Mouse (Mus musculus): ENCODE measurements around the gene Hmga1. TPM values are rescaled to one million over a fixed set of nuclear protein-coding genes. Genes with fewer than 3 reads are reported as not detected.

Gene Hmga1
- polyA plus RNA-seq, 1 experiment = 397 TPM

DNA sequence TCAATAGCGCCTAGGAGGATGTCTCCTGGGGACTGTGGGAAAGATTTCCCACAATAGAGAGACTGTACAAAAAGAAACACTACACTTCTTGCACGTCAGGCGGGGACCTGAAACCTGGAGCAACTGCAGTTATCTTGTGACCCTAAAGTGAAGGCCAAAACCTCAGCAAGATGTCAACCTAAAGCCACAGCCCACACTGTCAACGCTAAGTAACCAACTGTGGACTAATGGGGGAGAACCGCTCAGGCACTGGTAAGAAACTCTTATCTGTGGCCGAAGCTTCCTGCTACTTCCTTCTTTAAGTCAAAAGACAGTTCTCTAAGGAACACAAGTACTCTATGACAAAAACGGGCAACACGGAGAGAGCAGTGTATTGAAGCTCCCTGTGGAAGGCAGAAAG lies 31.9 kb downstream of the Hmga1 start:
- Histone ChIP-seq H3K36me3 (ENCODE audit: control insufficient read depth, insufficient read depth) (peaks cover 49% of the 10 kb centered on the region), H3K4me3 (ENCODE audit: insufficient read depth, poor library complexity, severe bottlenecking) (no peak overlapping the region), H3K79me3 (ENCODE audit: low read depth) (peaks cover 19% of the 10 kb centered on the region), H3ac (ENCODE audit: control insufficient read depth, insufficient read length, low read depth) (no peak overlapping the region), H3K27me3 (ENCODE audit: control insufficient read depth, insufficient read depth, insufficient read length) (no peaks in the 10 kb centered on the region), H3K79me2 (ENCODE audit: control insufficient read depth, insufficient read depth) (peaks cover 57% of the 10 kb centered on the region)
- no peak for TF ChIP-seq MAX (IDR thresholded peaks at IDR 0.05)
- no peak for TF ChIP-seq MYOG (IDR thresholded peaks at IDR 0.05; ENCODE audit: control insufficient read depth, extremely low read depth, insufficient read length)
- no peak for TF ChIP-seq CEBPB (IDR thresholded peaks at IDR 0.05; ENCODE audit: low read depth)
- TF ChIP-seq USF1 (IDR thresholded peaks at IDR 0.05; ENCODE audit: low read depth) = no peak
- no peak for TF ChIP-seq CTCF (IDR thresholded peaks at IDR 0.05; ENCODE audit: control insufficient read depth, insufficient read depth, insufficient read length)
- TF ChIP-seq FOSL1 (IDR thresholded peaks at IDR 0.05; ENCODE audit: insufficient read depth, low read length, poor library complexity, severe bottlenecking) = no peak
- TF ChIP-seq MYOD1 (IDR thresholded peaks at IDR 0.05; ENCODE audit: control insufficient read depth, insufficient read length, low read depth) = no peak

DNA sequence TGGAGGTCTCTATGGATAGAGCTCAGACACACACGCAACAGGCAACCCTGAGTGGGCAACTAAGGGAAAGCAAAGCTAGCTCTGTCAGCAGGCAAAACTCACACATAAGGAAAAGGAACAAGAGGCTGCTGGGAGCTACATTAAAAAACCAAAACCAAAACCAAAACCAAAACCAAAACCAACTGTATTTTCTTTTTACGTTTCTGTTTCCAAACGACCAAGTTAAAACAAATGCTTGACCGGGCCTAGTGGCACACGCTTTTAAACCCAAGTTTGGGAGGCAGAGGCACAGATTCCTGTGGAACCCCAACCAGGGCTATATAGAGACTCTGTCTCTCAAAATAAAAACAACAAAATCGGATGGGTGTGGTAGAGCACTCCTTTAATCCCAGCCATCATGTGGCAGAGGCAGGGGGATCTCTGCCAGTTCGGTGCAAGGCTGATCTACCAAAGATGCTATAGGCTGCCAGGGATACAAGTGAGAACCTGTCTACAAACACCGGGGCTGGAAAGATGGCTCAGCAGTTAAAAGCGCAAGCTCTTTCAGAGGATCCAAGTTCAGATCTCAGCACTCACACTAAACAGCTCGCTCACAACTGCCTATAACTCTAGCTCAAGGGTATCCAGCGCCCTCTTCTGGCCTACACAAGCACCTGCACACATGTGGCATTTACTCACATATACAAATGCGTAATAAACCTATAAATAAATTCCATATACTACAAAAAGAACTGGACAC lies 35.7 kb downstream of the Hmga1 start:
- Histone ChIP-seq H3K79me2 (ENCODE audit: control insufficient read depth, insufficient read depth) (peaks cover 71% of the 10 kb centered on the region), H3K79me3 (ENCODE audit: low read depth) (peaks cover 26% of the 10 kb centered on the region), H3K4me3 (ENCODE audit: insufficient read depth, poor library complexity, severe bottlenecking) (no peak overlapping the region), H3ac (ENCODE audit: control insufficient read depth, insufficient read length, low read depth) (no peak overlapping the region), H3K36me3 (ENCODE audit: control insufficient read depth, insufficient read depth) (peaks cover 58% of the 10 kb centered on the region), H3K27me3 (ENCODE audit: control insufficient read depth, insufficient read depth, insufficient read length) (no peaks in the 10 kb centered on the region)
- TF ChIP-seq CEBPB (IDR thresholded peaks at IDR 0.05; ENCODE audit: low read depth) (no peak), MYOG (IDR thresholded peaks at IDR 0.05; ENCODE audit: control insufficient read depth, extremely low read depth, insufficient read length) (no peak), CTCF (IDR thresholded peaks at IDR 0.05; ENCODE audit: control insufficient read depth, insufficient read depth, insufficient read length) (no peak), FOSL1 (IDR thresholded peaks at IDR 0.05; ENCODE audit: insufficient read depth, low read length, poor library complexity, severe bottlenecking) (no peak), MYOD1 (IDR thresholded peaks at IDR 0.05; ENCODE audit: control insufficient read depth, insufficient read length, low read depth) (no peak), MAX (IDR thresholded peaks at IDR 0.05) (no peak), USF1 (IDR thresholded peaks at IDR 0.05; ENCODE audit: low read depth) (no peak)

DNA sequence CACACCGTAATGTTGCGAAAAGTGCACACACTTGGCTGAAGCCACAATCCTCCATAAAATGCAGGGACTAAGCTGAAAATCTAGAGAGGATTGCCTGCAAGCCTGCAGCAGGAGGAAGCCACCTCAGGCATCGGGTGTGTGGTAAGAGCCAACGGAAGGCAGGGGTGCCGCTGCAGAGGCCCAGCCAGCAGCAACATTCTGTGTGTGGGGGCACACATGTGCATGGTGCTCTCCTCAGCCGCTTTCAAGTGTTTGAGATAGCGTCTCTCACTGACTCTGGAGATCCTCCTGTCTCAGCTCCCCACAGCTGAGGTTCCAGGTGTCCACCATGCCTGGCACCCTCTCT lies 36.2 kb downstream of the Hmga1 start:
- TF ChIP-seq CEBPB (IDR thresholded peaks at IDR 0.05; ENCODE audit: low read depth) (no peak), FOSL1 (IDR thresholded peaks at IDR 0.05; ENCODE audit: insufficient read depth, low read length, poor library complexity, severe bottlenecking) (no peak), MYOG (IDR thresholded peaks at IDR 0.05; ENCODE audit: control insufficient read depth, extremely low read depth, insufficient read length) (no peak), MYOD1 (IDR thresholded peaks at IDR 0.05; ENCODE audit: control insufficient read depth, insufficient read length, low read depth) (no peak), USF1 (IDR thresholded peaks at IDR 0.05; ENCODE audit: low read depth) (no peak), CTCF (IDR thresholded peaks at IDR 0.05; ENCODE audit: control insufficient read depth, insufficient read depth, insufficient read length) (no peak), MAX (IDR thresholded peaks at IDR 0.05) (no peak)
- peaks cover 62% of the 10 kb centered on the region for H3K36me3 ChIP-seq (ENCODE audit: control insufficient read depth, insufficient read depth)
- no peak overlapping the region for H3K4me3 ChIP-seq (ENCODE audit: insufficient read depth, poor library complexity, severe bottlenecking)
- peaks cover 28% of the 10 kb centered on the region for H3K79me3 ChIP-seq (ENCODE audit: low read depth)
- peaks cover 76% of the 10 kb centered on the region for H3K79me2 ChIP-seq (ENCODE audit: control insufficient read depth, insufficient read depth)
- no peaks in the 10 kb centered on the region for H3K27me3 ChIP-seq (ENCODE audit: control insufficient read depth, insufficient read depth, insufficient read length)
- no peak overlapping the region for H3ac ChIP-seq (ENCODE audit: control insufficient read depth, insufficient read length, low read depth)

DNA sequence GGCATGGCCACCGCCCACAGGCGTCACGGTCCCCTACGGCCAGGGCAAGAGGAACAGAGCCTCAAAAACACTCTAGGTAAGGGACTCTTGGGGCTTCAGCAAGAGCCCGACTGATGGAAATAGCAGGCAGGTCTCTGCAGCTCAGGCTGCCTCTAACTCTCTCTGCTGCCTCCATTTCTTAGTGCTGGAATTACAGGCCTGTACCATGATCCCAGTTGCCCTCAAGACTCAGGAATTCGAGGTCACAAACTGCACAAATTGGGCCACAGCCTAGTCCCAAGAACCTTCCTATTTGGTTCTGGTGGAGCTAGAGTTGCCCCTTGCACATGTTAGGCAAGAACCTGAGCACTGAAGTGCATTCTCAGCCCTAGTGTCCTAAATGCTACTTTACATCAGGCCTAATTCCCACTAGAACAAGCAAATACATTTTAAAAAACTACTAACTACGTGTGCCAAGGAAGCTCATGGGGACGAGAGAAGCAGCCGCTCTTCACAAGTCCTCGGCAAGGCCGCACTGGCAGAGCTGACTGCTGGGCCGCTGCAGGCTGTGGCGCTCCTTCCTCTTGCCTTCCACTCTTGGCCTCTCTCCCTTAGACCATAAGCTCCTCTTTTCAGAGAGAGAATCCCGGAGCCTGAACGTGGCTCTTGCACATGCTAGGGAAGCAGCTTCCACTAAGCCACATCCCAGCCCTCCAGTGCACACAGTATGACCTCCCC lies 39.5 kb downstream of the Hmga1 start:
- Histone ChIP-seq H3K4me3 (ENCODE audit: insufficient read depth, poor library complexity, severe bottlenecking) (no peak overlapping the region), H3K79me3 (ENCODE audit: low read depth) (peaks cover 39% of the 10 kb centered on the region), H3K27me3 (ENCODE audit: control insufficient read depth, insufficient read depth, insufficient read length) (no peaks in the 10 kb centered on the region), H3K79me2 (ENCODE audit: control insufficient read depth, insufficient read depth) (peaks cover 82% of the 10 kb centered on the region), H3ac (ENCODE audit: control insufficient read depth, insufficient read length, low read depth) (no peak overlapping the region), H3K36me3 (ENCODE audit: control insufficient read depth, insufficient read depth) (peaks cover 47% of the 10 kb centered on the region)
- TF ChIP-seq MYOG (IDR thresholded peaks at IDR 0.05; ENCODE audit: control insufficient read depth, extremely low read depth, insufficient read length) = no peak
- TF ChIP-seq MAX (IDR thresholded peaks at IDR 0.05) = no peak
- no peak for TF ChIP-seq USF1 (IDR thresholded peaks at IDR 0.05; ENCODE audit: low read depth)
- TF ChIP-seq CEBPB (IDR thresholded peaks at IDR 0.05; ENCODE audit: low read depth) = no peak
- TF ChIP-seq FOSL1 (IDR thresholded peaks at IDR 0.05; ENCODE audit: insufficient read depth, low read length, poor library complexity, severe bottlenecking) = no peak
- no peak for TF ChIP-seq MYOD1 (IDR thresholded peaks at IDR 0.05; ENCODE audit: control insufficient read depth, insufficient read length, low read depth)
- TF ChIP-seq CTCF (IDR thresholded peaks at IDR 0.05; ENCODE audit: control insufficient read depth, insufficient read depth, insufficient read length) = no peak

DNA sequence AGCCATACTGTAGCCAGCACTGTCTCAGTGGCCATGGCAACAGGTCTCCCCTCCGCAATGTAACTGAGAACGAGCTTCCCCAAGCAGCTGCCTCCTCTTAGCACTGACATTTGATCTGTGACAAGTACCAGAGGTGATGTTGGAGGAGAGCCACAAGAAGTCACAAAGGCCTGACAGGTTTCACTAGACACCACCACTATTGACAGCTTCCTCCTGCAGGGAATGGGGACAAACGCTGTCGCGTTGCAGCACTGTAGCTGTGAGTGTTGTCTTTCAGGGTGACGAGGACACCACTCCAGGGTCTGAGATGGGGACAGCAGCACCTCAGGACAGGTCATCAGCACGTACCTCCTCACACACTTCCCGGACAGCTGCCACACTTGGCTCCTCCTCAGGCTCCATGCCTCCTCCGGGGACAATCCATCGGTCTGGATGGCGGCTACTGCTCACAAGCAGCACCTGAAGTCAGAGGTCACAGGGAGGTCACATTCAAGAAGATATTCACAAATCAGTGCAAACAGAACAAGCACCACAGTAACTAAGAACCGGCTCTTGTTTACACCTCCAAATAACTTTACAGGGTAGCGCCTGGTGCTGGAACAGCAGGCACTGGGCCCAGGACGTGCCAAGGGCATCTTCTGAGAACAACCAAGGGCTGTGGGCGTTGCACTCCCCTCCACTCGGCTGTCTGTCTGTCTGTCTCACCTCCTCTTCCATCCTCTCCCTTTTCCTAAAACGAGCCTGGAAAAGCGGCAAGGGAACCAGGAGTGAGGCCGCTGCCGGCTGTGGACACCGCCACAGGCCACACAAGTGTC lies 40.3 kb downstream of the Hmga1 start:
- no peak overlapping the region for H3K4me3 ChIP-seq (ENCODE audit: insufficient read depth, poor library complexity, severe bottlenecking)
- H3K36me3 ChIP-seq (ENCODE audit: control insufficient read depth, insufficient read depth) = peaks cover 46% of the 10 kb centered on the region
- H3ac ChIP-seq (ENCODE audit: control insufficient read depth, insufficient read length, low read depth) = no peak overlapping the region
- no peak for TF ChIP-seq FOSL1 (IDR thresholded peaks at IDR 0.05; ENCODE audit: insufficient read depth, low read length, poor library complexity, severe bottlenecking)
- no peak for TF ChIP-seq MAX (IDR thresholded peaks at IDR 0.05)
- TF ChIP-seq USF1 (IDR thresholded peaks at IDR 0.05; ENCODE audit: low read depth) = no peak
- no peak for TF ChIP-seq MYOD1 (IDR thresholded peaks at IDR 0.05; ENCODE audit: control insufficient read depth, insufficient read length, low read depth)
- TF ChIP-seq CEBPB (IDR thresholded peaks at IDR 0.05; ENCODE audit: low read depth) = no peak
- no peak for TF ChIP-seq CTCF (IDR thresholded peaks at IDR 0.05; ENCODE audit: control insufficient read depth, insufficient read depth, insufficient read length)
- TF ChIP-seq MYOG (IDR thresholded peaks at IDR 0.05; ENCODE audit: control insufficient read depth, extremely low read depth, insufficient read length) = no peak
- H3K27me3 ChIP-seq (ENCODE audit: control insufficient read depth, insufficient read depth, insufficient read length) = no peaks in the 10 kb centered on the region
- peaks cover 82% of the 10 kb centered on the region for H3K79me2 ChIP-seq (ENCODE audit: control insufficient read depth, insufficient read depth)
- H3K79me3 ChIP-seq (ENCODE audit: low read depth) = peaks cover 43% of the 10 kb centered on the region

Data from C2C12 (cell line).